Mouse (Mus musculus): ENCODE results near the gene Olfr1178. TPM values are rescaled to one million over a fixed set of nuclear protein-coding genes. Genes with fewer than 3 reads are reported as not detected.

The Olfr1178 gene
- not detected for total RNA-seq (2021)
- long read RNA-seq, experiment 1 = 0 reads
- long read RNA-seq, experiment 2 = 0 reads

DNA sequence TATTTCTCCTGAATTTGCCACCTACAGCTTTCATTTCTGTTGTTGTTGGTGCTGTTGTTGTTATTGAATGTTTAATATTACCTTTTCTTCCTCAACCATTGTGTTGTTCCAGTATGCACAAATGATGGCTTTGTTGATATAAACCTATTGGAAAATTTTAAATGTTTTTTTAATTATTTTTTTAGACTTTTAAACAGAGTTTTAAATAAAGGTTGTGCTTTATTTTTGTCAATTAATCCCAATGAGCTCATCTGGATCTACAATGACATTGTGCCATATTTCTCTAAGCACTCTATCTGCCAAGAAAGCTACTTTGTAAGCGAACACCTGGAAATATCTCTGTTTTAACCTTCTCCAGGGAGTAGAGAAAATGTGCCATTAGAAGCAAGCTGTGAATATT is at the start of gene Olfr1178:
Olfr1178 (plus strand) TSS at position 301 of the 400 bp plus-strand sequence.
- DNase-seq (ENCODE audit: low spot score in 2 of 2) = no peak

DNA sequence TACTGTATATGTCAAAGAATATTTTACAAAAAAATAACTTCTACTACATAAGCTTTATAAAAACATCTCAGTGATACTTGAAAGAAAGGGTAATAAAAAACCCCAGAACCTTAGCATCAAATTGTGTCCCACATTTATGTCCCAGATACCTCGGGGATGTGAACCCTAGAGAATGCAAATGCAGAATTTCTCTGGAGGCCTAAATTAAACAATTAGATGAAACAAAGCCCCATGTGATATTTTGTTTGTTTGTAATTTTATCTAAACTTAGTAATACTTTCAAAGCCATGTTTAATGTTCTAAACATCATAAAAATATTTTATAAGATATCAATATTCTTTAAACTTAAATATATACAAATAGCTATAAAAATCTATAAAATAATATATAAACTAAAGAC is 40.5 kb upstream of the Olfr1178 start, which contains the start of gene Olfr1177-ps:
Olfr1177-ps (minus strand) TSS at position 101 of the 400 bp plus-strand sequence.
- DNase-seq (ENCODE audit: low spot score in 2 of 2) = no peak

DNA sequence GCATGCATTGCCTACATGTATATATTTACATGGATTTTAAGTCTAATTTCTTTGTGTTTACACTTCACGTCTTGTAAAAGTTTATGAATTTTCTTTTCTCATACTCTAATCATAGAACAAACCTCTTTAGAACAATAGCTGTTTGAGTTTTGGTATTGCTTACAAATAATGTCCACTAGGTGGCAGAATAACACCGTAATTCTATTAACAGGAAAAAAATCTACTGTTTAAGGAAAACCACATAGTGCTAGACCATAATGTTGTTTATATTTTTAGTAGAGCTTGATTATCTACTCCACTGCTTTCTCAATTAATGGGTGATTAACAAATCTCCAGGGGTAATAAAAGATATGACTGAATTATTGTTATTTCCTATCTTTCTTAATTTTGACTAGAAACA is 30.6 kb upstream of the Olfr1178 start:
- no peak for DNase-seq (ENCODE audit: low spot score in 2 of 2)

DNA sequence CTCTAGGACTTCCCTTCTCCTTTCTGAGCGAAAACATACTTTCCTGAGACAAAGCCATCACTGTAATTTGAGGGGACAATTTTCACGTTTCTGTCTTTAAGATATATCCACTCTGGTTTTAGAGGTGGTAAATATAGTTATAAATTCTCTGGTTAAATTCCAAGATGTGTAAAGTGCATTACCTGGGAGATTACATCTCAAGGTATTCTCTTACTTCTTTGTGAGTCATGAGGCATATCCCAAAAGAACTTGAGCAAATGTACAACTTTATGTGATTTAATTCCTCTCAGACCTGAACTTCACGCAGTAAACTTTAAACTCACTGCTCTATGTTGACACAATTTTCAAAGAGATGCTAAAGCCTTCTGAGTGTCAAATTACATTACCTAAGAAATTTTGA is 19.5 kb downstream of the Olfr1178 start, which contains the start of gene Olfr1179:
Olfr1179 (minus strand) TSS at position 101 of the 400 bp plus-strand sequence.
- no peak for DNase-seq (ENCODE audit: low spot score in 2 of 2)

DNA sequence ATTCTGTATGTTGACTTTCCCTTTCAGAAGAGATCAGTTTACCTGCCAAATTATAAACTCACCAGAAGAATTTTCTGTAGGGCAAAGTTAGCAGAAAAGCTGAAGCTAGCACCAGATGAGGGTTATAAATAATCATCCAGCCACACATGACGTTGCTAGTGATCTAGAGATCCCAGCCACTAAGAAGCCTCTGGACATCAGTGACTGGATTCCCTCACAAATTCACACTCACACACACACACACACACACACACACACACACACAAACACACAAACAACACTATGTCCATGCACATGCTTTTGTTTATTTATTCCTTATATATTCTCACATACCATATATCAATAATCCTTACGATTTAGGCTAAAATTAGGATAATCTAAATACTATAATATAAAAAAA is 32.2 kb downstream of the Olfr1178 start, which contains the start of gene Olfr1180:
Olfr1180 (minus strand) TSS at position 101 of the 400 bp plus-strand sequence.
- DNase-seq (ENCODE audit: low spot score in 2 of 2) = no peak

DNA sequence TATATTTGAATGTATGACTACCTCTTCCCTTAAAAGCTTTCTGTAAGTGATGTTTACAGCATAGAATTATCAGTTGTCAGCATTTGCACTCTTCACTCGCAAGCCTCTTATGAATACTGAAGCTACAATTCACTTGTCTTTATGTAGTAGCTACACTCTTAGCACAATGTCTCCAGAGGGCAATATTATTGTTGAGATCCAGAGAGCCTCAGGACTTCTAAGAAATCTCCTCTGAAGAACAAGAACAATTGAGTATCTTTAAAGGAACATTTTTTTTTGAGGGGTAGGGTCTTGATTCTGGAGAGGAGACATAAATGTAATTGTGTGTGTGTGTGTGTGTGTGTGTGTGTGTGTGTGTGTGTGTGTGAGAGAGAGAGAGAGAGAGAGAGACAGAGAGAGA is 39.2 kb downstream of the Olfr1178 start, which contains the start of gene Olfr1181:
Olfr1181 (minus strand) TSS at position 101 of the 400 bp plus-strand sequence.
- DNase-seq (ENCODE audit: low spot score in 2 of 2) = no peak

DNA sequence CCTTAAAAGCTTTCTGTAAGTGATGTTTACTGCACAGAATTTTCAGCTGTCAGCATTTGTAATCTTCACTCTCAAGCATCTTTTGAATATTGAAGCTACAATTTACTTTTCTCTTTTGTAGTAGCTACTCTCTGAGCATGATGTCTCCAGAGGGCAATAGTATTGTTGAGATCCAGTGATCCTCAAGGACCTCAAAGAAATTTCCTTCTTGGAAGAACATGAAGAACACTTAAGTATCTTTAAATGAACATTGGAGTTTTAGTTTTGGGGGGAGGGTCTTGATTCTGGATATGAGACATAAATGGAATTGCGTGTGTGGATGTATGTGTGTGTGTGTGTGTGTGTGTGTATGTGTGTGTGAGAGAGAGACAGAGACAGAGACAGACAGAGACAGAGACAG is 62.2 kb downstream of the Olfr1178 start, which contains the start of gene Gm13757:
Gm13757 (minus strand) TSS at position 101 of the 400 bp plus-strand sequence.
- no peak for DNase-seq (ENCODE audit: low spot score in 2 of 2)

Other genes starting within 250 kb of the Olfr1178 start
- gene Olfr1167, start 231.9 kb upstream of the Olfr1178 start, total RNA-seq (2021) = not detected
- not detected for gene Olfr1168, start 205.2 kb upstream of the Olfr1178 start, total RNA-seq (2021)
- not detected for gene Olfr1170, start 158.7 kb upstream of the Olfr1178 start, total RNA-seq (2021)
- not detected for gene Olfr1173, start 107.2 kb upstream of the Olfr1178 start, total RNA-seq (2021)
- gene Olfr1174-ps, start 71.9 kb upstream of the Olfr1178 start, total RNA-seq (2021) = not detected
- not detected for gene Olfr1175-ps, start 59.8 kb upstream of the Olfr1178 start, total RNA-seq (2021)
- gene Olfr1176, start 50.3 kb upstream of the Olfr1178 start, total RNA-seq (2021) = not detected
- gene Olfr1177-ps, start 40.6 kb upstream of the Olfr1178 start, total RNA-seq (2021) = not detected
- not detected for gene Olfr1179, start 19.4 kb downstream of the Olfr1178 start, total RNA-seq (2021)
- gene Olfr1180, start 32.1 kb downstream of the Olfr1178 start, total RNA-seq (2021) = not detected
- not detected for gene Olfr1181, start 39.1 kb downstream of the Olfr1178 start, total RNA-seq (2021)
- gene Gm13757, start 62.1 kb downstream of the Olfr1178 start, total RNA-seq (2021) = not detected
- not detected for gene Olfr1183, start 67.8 kb downstream of the Olfr1178 start, total RNA-seq (2021)
- gene Olfr1184, start 96.5 kb downstream of the Olfr1178 start, total RNA-seq (2021) = not detected
- not detected for gene Olfr1185-ps1, start 106.3 kb downstream of the Olfr1178 start, total RNA-seq (2021)
- not detected for gene Olfr1186, start 131.5 kb downstream of the Olfr1178 start, total RNA-seq (2021)
- not detected for gene Olfr1188, start 169.9 kb downstream of the Olfr1178 start, total RNA-seq (2021)
- gene Olfr1189, start 199.4 kb downstream of the Olfr1178 start, total RNA-seq (2021) = not detected

All from left cerebral cortex, adult 18-20 months (tissue).